9 mouse cellular contexts compared by ENCODE assay signal in genomic region chr16:45871286-45871976, GRCm38 (mm10).
DNase-seq lines count a peak whose midpoint lies in the region; ATAC-seq lines count a peak whose summit lies in the region.
"Had no signal": no experiment of that assay in that cellular context is flagged by ENCODE, and none has a peak within 500 bp of the region (broad histone marks: within the 10 kb centered on the region; RNA-seq: fewer than 3 reads in every experiment).

No protein-coding gene starts in this region.

- no peaks in the 10 kb centered on the region for H3K9me3 ChIP-seq in kidney, embryonic 15.5 days (replicated peaks)
- H3K9me3 ChIP-seq: neural tube, embryonic 13.5 days had no signal

- H3K4me3 ChIP-seq in kidney, embryonic 15.5 days (replicated peaks) = no peak overlapping the region
- H3K4me3 ChIP-seq: neural tube, embryonic 13.5 days had no signal

- no peaks in the 10 kb centered on the region for H3K27me3 ChIP-seq in kidney, embryonic 15.5 days
- H3K27me3 ChIP-seq: neural tube, embryonic 13.5 days had no signal

- no peak overlapping the region for H3K27ac ChIP-seq in kidney, embryonic 15.5 days
- H3K27ac ChIP-seq: neural tube, embryonic 13.5 days had no signal

- H3K4me2 ChIP-seq in kidney, embryonic 15.5 days = no peak overlapping the region
- H3K4me2 ChIP-seq: neural tube, embryonic 13.5 days had no signal

- intact Hi-C loops in heart, postnatal 14 days (cut with DNase I) = no loop called here

- no peaks in the 10 kb centered on the region for H3K36me3 ChIP-seq in kidney, embryonic 15.5 days
- H3K36me3 ChIP-seq: neural tube, embryonic 13.5 days had no signal

- H3K9ac ChIP-seq in kidney, embryonic 15.5 days = no peak overlapping the region
- H3K9ac ChIP-seq: neural tube, embryonic 13.5 days had no signal

- peak; percentile 54 for DNase-seq in kidney, adult 11 months
- DNase-seq in brain, adult 2 months (ENCODE audit: low read depth, low spot score) = peak; percentile 18
- DNase-seq in heart, postnatal 14 days = peak; percentile 20 to 64
- DNase-seq in lung, postnatal 4 days = peak; percentile 68 to 72
- DNase-seq in left cerebral cortex, adult 11 months (ENCODE audit: low spot score) = no peak

- ATAC-seq in kidney, embryonic 15.5 days (replicated peaks; ENCODE audit: low FRiP score) = no peak
- no peak for ATAC-seq in inflammation-experienced regulatory T-cells, adult 6 months
- ATAC-seq in frontal cortex, adult (ENCODE audit: low TSS enrichment) = no peak

- WGBS in kidney, embryonic 15.5 days = 67% methylated on average over 10 of the region's 10 CpGs

- no peaks in the 10 kb centered on the region for H3K4me1 ChIP-seq in kidney, embryonic 15.5 days
- H3K4me1 ChIP-seq: neural tube, embryonic 13.5 days had no signal
